Mouse (Mus musculus): ENCODE measurements around the gene Cutal. TPM values are rescaled to one million over a fixed set of nuclear protein-coding genes. Genes with fewer than 3 reads are reported as not detected.

Cutal gene
- polyA plus RNA-seq, 1 experiment from 2014 or later = not detected

- no peak overlapping the region for H3K4me2 ChIP-seq (replicated peaks)
- no peak overlapping the region for H3K9ac ChIP-seq
- no peaks in the 10 kb centered on the region for H3K27me3 ChIP-seq
- no peak overlapping the region for H3K27ac ChIP-seq (replicated peaks)
- no peaks in the 10 kb centered on the region for H3K9me3 ChIP-seq (replicated peaks)
- 79% methylated on average over 11 of the region's 11 CpGs for WGBS
- H3K4me1 ChIP-seq = no peaks in the 10 kb centered on the region
- no peak overlapping the region for H3K4me3 ChIP-seq (replicated peaks)
- H3K36me3 ChIP-seq = no peaks in the 10 kb centered on the region
- no peak for ATAC-seq (ENCODE audit: insufficient number of reproducible peaks, low FRiP score, low TSS enrichment, low read depth)
These were observed 30.8 kb upstream of the Cutal start for GRCm38 (mm10) chr2:34843211-34843939.

- no peak overlapping the region for H3K9ac ChIP-seq
- H3K4me1 ChIP-seq = no peaks in the 10 kb centered on the region
- H3K4me2 ChIP-seq (replicated peaks) = no peak overlapping the region
- ATAC-seq (ENCODE audit: insufficient number of reproducible peaks, low FRiP score, low TSS enrichment, low read depth) = no peak
- peaks cover 27% of the 10 kb centered on the region for H3K36me3 ChIP-seq
- H3K4me3 ChIP-seq (replicated peaks) = no peak overlapping the region
- no peaks in the 10 kb centered on the region for H3K27me3 ChIP-seq
- no peak overlapping the region for H3K27ac ChIP-seq (replicated peaks)
- no peaks in the 10 kb centered on the region for H3K9me3 ChIP-seq (replicated peaks)
- 77% methylated on average over 1 of the region's 1 CpGs for WGBS
These were observed 26.5 kb upstream of the Cutal start for GRCm38 (mm10) chr2:34847702-34848101.

DNA sequence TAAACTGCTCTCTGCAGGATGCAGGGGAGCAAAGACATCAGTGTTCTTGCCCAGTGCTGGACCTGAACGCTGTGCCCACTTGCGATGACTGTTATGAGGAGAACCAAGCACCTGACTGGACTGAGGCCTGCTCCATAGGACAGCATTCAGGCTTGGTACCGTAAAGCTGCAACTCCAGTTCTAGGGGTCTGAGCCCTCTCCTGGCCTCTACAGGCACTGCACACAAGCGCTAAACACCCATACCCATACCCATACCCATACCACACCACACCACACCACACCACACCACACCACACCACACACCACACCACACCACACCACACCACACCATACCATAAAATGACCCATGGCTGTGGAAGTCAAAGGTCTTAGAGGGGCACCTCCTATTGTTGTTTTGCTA, 18.9 kb upstream of the Cutal start:
- Histone ChIP-seq H3K27me3 (no peaks in the 10 kb centered on the region), H3K9ac (no peak overlapping the region), H3K36me3 (peaks cover 91% of the 10 kb centered on the region), H3K27ac (replicated peaks) (no peak overlapping the region), H3K4me1 (no peaks in the 10 kb centered on the region), H3K9me3 (replicated peaks) (no peaks in the 10 kb centered on the region), H3K4me3 (replicated peaks) (no peak overlapping the region), H3K4me2 (replicated peaks) (no peak overlapping the region)
- no peak for ATAC-seq (ENCODE audit: insufficient number of reproducible peaks, low FRiP score, low TSS enrichment, low read depth)
- 82% methylated on average over 4 of the region's 4 CpGs for WGBS

- Histone ChIP-seq H3K27me3 (no peaks in the 10 kb centered on the region), H3K27ac (replicated peaks) (no peak overlapping the region), H3K9ac (no peak overlapping the region), H3K9me3 (replicated peaks) (no peaks in the 10 kb centered on the region), H3K4me3 (replicated peaks) (no peak overlapping the region), H3K4me1 (no peaks in the 10 kb centered on the region), H3K4me2 (replicated peaks) (no peak overlapping the region), H3K36me3 (peaks cover 89% of the 10 kb centered on the region)
- 89% methylated on average over 8 of the region's 8 CpGs for WGBS
- ATAC-seq (ENCODE audit: insufficient number of reproducible peaks, low FRiP score, low TSS enrichment, low read depth) = no peak
These were observed 16.5 kb upstream of the Cutal start for GRCm38 (mm10) chr2:34857728-34858127.

DNA sequence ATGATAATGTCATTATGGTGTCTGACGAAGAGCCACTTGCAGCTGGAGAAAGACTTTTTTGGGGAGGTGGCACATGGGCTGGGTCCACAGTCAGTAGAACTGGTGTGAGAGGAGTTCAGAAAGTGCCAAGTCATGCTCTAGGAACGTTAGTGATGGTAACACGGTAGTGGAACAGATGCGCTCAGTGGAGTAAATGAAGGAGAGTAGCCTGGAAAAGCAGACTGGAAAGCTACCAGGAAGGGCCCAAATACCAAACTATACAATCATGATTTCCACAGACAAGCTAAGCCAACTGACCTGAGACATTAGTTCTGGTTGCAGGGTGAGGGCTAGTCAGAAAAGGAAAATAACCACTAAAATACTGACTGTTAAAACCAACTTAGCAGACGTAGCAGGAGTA, 4.5 kb upstream of the Cutal start:
- Histone ChIP-seq H3K9me3 (replicated peaks) (no peaks in the 10 kb centered on the region), H3K27ac (replicated peaks) (no peak overlapping the region), H3K36me3 (peaks cover 12% of the 10 kb centered on the region), H3K4me1 (peaks cover 23% of the 10 kb centered on the region), H3K4me2 (replicated peaks) (peak overlapping the region; percentile 73), H3K4me3 (replicated peaks) (peak overlapping the region; percentile 86), H3K9ac (peak overlapping the region; percentile 7; the same call in 1 of the 2 replicates), H3K27me3 (peaks cover 21% of the 10 kb centered on the region)
- WGBS = 25% methylated on average over 5 of the region's 5 CpGs
- ATAC-seq (ENCODE audit: insufficient number of reproducible peaks, low FRiP score, low TSS enrichment, low read depth) = no peak

DNA sequence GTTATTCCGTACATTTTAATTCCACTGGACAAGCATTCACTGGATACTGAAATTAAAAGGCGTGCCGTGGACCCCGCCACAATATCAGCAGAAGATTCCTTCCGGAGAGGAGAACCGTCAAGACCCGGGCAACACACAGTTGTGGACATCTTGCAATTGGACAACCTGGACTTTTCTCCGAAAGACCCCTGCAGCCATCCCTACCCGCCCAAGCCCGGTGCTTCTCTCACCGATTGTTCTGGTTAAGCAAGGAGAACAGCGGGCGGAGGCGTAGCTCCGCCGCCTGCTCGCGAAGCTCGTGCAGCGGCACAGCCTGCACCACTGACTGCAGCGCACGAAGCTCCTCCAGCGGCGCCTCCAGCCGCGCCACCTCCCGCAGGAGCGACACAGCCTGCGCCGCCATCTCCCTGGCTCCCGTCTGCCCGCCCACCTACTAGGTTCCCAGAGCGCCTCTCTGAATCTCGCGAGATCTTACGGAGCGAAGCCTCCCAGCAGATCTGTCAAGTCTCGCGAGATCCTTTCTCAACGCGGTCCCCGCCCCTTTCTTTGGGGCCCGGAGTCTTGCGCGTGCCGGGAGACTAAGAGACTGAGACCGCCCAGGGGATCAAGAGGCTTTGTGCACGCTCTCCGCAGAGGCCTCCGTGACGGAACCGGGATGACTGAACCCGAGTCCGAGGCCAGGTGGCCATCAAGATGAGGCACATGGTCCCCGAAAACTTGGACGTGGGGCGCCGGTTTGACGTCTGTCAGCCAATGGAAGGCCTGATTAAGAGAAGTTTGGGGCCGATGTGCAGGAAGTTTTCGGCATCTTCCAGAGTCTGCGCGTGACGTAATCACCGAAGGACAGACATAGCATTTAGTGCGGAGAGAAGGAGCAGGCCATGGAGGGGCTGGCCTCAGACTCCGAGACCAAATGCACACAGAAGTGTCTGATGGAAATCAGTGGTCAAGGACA, 3.4 kb upstream of the Cutal start:
- Histone ChIP-seq H3K9ac (peak overlapping the region; percentile 85), H3K4me2 (replicated peaks) (peak overlapping the region; percentile 73), H3K27ac (replicated peaks) (peak overlapping the region; percentile 98), H3K4me3 (replicated peaks) (peak overlapping the region; percentile 86), H3K27me3 (peaks cover 27% of the 10 kb centered on the region), H3K9me3 (replicated peaks) (no peaks in the 10 kb centered on the region), H3K36me3 (peaks cover under 1% of the 10 kb centered on the region), H3K4me1 (peaks cover 23% of the 10 kb centered on the region)
- under 1% methylated on average over 67 of the region's 67 CpGs for WGBS
- ATAC-seq (ENCODE audit: insufficient number of reproducible peaks, low FRiP score, low TSS enrichment, low read depth) = peak; percentile 95

DNA sequence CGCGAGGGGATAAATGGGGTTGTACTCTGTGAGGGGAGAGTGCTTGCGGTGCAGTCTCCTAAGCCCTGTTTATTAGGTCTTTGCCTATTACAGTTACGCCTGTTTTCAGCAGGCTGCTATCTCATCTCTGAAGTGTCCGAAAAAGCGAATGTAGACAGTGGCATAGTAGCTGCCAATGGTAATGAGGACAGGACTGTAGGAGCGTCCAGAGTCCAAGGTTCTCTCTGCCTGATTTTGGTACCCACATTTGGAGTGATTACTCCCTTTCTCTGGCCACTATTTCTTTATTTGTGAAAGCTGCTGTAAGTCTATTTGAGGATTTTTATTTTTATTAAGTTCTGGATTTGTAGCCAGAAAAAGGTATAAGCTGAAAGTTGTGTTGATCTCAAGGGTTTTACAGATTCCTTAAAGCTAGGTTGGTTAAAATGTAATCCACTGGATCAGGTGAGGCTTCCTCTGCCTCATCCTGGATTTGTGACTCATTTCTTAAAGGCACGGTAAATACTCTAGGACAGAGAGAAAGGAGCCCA, 685 bp downstream of the Cutal start, which contains the start of gene Psmd5:
Gene Psmd5 (minus strand): TSS at position 153 of the 530 bp plus-strand sequence.
- Histone ChIP-seq H3K27me3 (peaks cover 29% of the 10 kb centered on the region), H3K4me1 (peaks cover 7% of the 10 kb centered on the region), H3K9ac (no peak within 1 kb of the TSS), H3K9me3 (replicated peaks) (no peaks in the 10 kb centered on the region), H3K4me2 (replicated peaks) (no peak within 1 kb of the TSS; the same call in 1 of the 2 replicates), H3K36me3 (no peaks in the 10 kb centered on the region), H3K27ac (replicated peaks) (no peak within 1 kb of the TSS), H3K4me3 (replicated peaks) (no peak within 1 kb of the TSS)
- no peak for ATAC-seq (ENCODE audit: insufficient number of reproducible peaks, low FRiP score, low TSS enrichment, low read depth)
- 16% methylated on average over 8 of the region's 8 CpGs for WGBS

GRCm38 (mm10) chr2:34880054-34880453, 5.9 kb downstream of the Cutal start:
- Histone ChIP-seq H3K27ac (replicated peaks) (no peak overlapping the region), H3K4me2 (replicated peaks) (no peak overlapping the region), H3K4me3 (replicated peaks) (no peak overlapping the region), H3K4me1 (no peaks in the 10 kb centered on the region), H3K9ac (no peak overlapping the region), H3K27me3 (peaks cover 5% of the 10 kb centered on the region; the same call in 1 of the 2 replicates), H3K36me3 (no peaks in the 10 kb centered on the region), H3K9me3 (replicated peaks) (no peaks in the 10 kb centered on the region)
- 81% methylated on average over 10 of the region's 10 CpGs for WGBS
- no peak for ATAC-seq (ENCODE audit: insufficient number of reproducible peaks, low FRiP score, low TSS enrichment, low read depth)

DNA sequence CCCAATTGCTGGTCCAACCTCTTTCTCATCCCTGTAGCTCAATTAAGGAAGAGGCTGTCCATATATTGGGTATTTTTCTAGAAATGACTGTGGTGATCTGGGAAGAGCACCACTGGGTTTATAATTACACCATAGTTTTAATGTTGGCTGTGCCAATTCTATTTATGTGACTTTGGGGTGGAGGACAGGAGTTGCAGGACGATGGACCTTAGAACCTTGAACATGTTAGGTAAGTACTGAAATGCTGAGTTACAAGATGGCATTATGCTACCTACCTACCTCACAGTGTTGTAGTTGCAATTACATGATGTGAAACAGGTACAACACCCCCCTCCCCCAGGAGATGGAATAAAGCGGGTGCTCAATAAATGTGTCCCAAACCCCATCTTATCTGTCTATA, 8.6 kb downstream of the Cutal start:
- Histone ChIP-seq H3K9ac (no peak overlapping the region), H3K9me3 (replicated peaks) (no peaks in the 10 kb centered on the region), H3K4me2 (replicated peaks) (no peak overlapping the region), H3K36me3 (no peaks in the 10 kb centered on the region), H3K4me3 (replicated peaks) (no peak overlapping the region), H3K27me3 (no peaks in the 10 kb centered on the region), H3K27ac (replicated peaks) (no peak overlapping the region), H3K4me1 (no peaks in the 10 kb centered on the region)
- no peak for ATAC-seq (ENCODE audit: insufficient number of reproducible peaks, low FRiP score, low TSS enrichment, low read depth)
- WGBS = 86% methylated on average over 2 of the region's 2 CpGs

GRCm38 (mm10) chr2:34883190-34883589, 9.0 kb downstream of the Cutal start:
- no peak overlapping the region for H3K4me3 ChIP-seq (replicated peaks)
- no peak overlapping the region for H3K27ac ChIP-seq (replicated peaks)
- no peaks in the 10 kb centered on the region for H3K9me3 ChIP-seq (replicated peaks)
- H3K27me3 ChIP-seq = no peaks in the 10 kb centered on the region
- ATAC-seq (ENCODE audit: insufficient number of reproducible peaks, low FRiP score, low TSS enrichment, low read depth) = no peak
- no peaks in the 10 kb centered on the region for H3K4me1 ChIP-seq
- no peaks in the 10 kb centered on the region for H3K36me3 ChIP-seq
- 61% methylated on average over 5 of the region's 5 CpGs for WGBS
- no peak overlapping the region for H3K9ac ChIP-seq
- H3K4me2 ChIP-seq (replicated peaks) = no peak overlapping the region

GRCm38 (mm10) chr2:34884186-34884585, 10.0 kb downstream of the Cutal start:
- WGBS = 33% methylated on average over 2 of the region's 2 CpGs
- Histone ChIP-seq H3K9me3 (replicated peaks) (no peaks in the 10 kb centered on the region), H3K4me3 (replicated peaks) (no peak overlapping the region), H3K4me2 (replicated peaks) (no peak overlapping the region), H3K4me1 (no peaks in the 10 kb centered on the region), H3K36me3 (no peaks in the 10 kb centered on the region), H3K27me3 (no peaks in the 10 kb centered on the region), H3K27ac (replicated peaks) (no peak overlapping the region), H3K9ac (no peak overlapping the region)
- ATAC-seq (ENCODE audit: insufficient number of reproducible peaks, low FRiP score, low TSS enrichment, low read depth) = no peak

Data from embryonic facial prominence, embryonic 15.5 days (tissue).